Mouse (Mus musculus): ENCODE data around the gene Tarsl2.

- TF ChIP-seq CTCF (IDR thresholded peaks at IDR 0.05; ENCODE audit: borderline replicate concordance, insufficient read depth, low read length): peak; percentile 17; the same call in 1 of the 2 replicates
- no peak for TF ChIP-seq POLR2A (IDR thresholded peaks at IDR 0.05; ENCODE audit: low read depth, low read length)
Measured at GRCm38 (mm10) chr7:65610171-65610570, 34.5 kb upstream of the Tarsl2 start.

Measured in embryonic fibroblast, embryonic 13.5 days (primary cell).